Mouse (Mus musculus): ENCODE data around the gene Grb7. TPM values are rescaled to one million over a fixed set of nuclear protein-coding genes. Genes with fewer than 3 reads are reported as not detected.

The Grb7 gene
- polyA plus RNA-seq, 1 experiment from 2014 or later: 0.50 TPM

DNA sequence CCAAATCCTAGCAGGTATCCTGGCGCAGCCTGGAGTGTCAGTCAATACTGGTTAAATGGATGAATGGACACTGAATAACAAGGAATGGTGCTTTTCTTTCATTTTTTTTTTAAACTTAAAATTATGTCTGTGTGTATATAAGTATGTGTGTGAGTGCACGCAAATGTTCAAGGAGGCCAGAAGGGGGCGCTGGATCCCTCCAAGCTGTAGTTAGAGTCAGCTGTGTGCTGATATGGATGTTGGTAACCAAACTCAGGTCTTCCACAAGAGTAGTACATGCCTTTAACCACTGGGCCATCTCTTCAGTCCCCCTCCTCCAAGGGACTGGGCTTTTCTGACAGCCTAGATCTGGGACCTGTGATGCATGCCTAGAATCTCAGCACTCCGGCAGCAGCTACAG, 9.3 kb downstream of the Grb7 start:
- Histone ChIP-seq H3K4me3 (ENCODE audit: control insufficient read depth in 1 of 2, insufficient read depth in 1 of 2, low read depth in 1 of 2, low read length in 2 of 2) (no peak overlapping the region), H3K9me3 (ENCODE audit: control insufficient read depth, low read length) (no peaks in the 10 kb centered on the region), H3K27me3 (ENCODE audit: control insufficient read depth, insufficient read depth, low read length) (peaks cover 24% of the 10 kb centered on the region), H3K4me1 (ENCODE audit: control insufficient read depth in 2 of 2, insufficient read depth in 2 of 2, low read length in 2 of 2) (peaks cover 4 to 7% of the 10 kb centered on the region in 2 experiments; a peak in 3 of 4 replicates), H3K9ac (ENCODE audit: low read length) (no peak overlapping the region), H3K36me3 (ENCODE audit: control insufficient read depth, insufficient read depth, low read length) (no peaks in the 10 kb centered on the region), H3K4me2 (ENCODE audit: low read length) (no peak overlapping the region), H3K27ac (replicated peaks in 1 of 2; ENCODE audit: control insufficient read depth in 1 of 2, insufficient read depth in 1 of 2, low read depth in 2 of 2, low read length in 2 of 2) (no peak overlapping the region)
- no peak for ATAC-seq (ENCODE audit: insufficient number of reproducible peaks, insufficient read depth, low FRiP score, low read depth)
- 78% methylated on average over 4 of the region's 4 CpGs for WGBS

- H3K4me2 ChIP-seq (ENCODE audit: low read length): no peak overlapping the region
- H3K4me3 ChIP-seq (ENCODE audit: control insufficient read depth in 1 of 2, insufficient read depth in 1 of 2, low read depth in 1 of 2, low read length in 2 of 2): no peak overlapping the region
- H3K9ac ChIP-seq (ENCODE audit: low read length): no peak overlapping the region
- H3K4me1 ChIP-seq (ENCODE audit: control insufficient read depth in 2 of 2, insufficient read depth in 2 of 2, low read length in 2 of 2): peaks cover 4 to 7% of the 10 kb centered on the region in 2 experiments; a peak in 3 of 4 replicates
- peaks cover 25% of the 10 kb centered on the region for H3K27me3 ChIP-seq (ENCODE audit: control insufficient read depth, insufficient read depth, low read length)
- no peak overlapping the region for H3K27ac ChIP-seq (replicated peaks in 1 of 2; ENCODE audit: control insufficient read depth in 1 of 2, insufficient read depth in 1 of 2, low read depth in 2 of 2, low read length in 2 of 2)
- ATAC-seq (ENCODE audit: insufficient number of reproducible peaks, insufficient read depth, low FRiP score, low read depth): no peak
- no peaks in the 10 kb centered on the region for H3K9me3 ChIP-seq (ENCODE audit: control insufficient read depth, low read length)
- H3K36me3 ChIP-seq (ENCODE audit: control insufficient read depth, insufficient read depth, low read length): no peaks in the 10 kb centered on the region
- WGBS: 73% methylated on average over 5 of the region's 5 CpGs
Observed at GRCm38 (mm10) chr11:98456545-98456944, 10.4 kb downstream of the Grb7 start.

DNA sequence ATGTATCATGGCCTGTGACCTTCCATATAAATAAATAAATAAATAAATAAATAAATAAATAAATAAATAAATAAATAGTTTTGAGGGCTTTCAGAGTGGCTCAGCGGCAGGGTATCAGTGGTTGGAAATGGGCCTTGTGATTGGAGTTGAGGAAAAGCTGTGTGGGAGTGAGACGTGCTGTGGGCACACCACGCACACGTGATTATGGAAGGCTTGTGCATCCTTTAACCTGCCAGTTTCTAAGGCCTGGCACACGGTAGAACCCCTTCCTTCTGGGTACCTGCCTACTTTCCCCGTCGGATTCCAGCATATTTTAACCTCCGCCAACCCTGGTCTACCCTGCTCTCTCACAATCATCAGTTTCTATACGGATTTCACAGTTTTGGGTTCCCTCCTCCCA, 10.8 kb downstream of the Grb7 start:
- peak; percentile 2; the same call in 1 of the 2 replicates for ATAC-seq (ENCODE audit: insufficient number of reproducible peaks, insufficient read depth, low FRiP score, low read depth)
- Histone ChIP-seq H3K4me1 (ENCODE audit: control insufficient read depth in 2 of 2, insufficient read depth in 2 of 2, low read length in 2 of 2) (peaks cover 4 to 7% of the 10 kb centered on the region in 2 experiments; a peak in 3 of 4 replicates), H3K9ac (ENCODE audit: low read length) (peak overlapping the region; percentile 75), H3K4me2 (ENCODE audit: low read length) (peak overlapping the region; percentile 90), H3K9me3 (ENCODE audit: control insufficient read depth, low read length) (no peaks in the 10 kb centered on the region), H3K27ac (replicated peaks in 1 of 2; ENCODE audit: control insufficient read depth in 1 of 2, insufficient read depth in 1 of 2, low read depth in 2 of 2, low read length in 2 of 2) (no peak overlapping the region; a peak in 1 of 4 replicates), H3K27me3 (ENCODE audit: control insufficient read depth, insufficient read depth, low read length) (peaks cover 25% of the 10 kb centered on the region), H3K36me3 (ENCODE audit: control insufficient read depth, insufficient read depth, low read length) (no peaks in the 10 kb centered on the region), H3K4me3 (ENCODE audit: control insufficient read depth in 1 of 2, insufficient read depth in 1 of 2, low read depth in 1 of 2, low read length in 2 of 2) (peak overlapping the region; percentile 55 to 66)
- 17% methylated on average over 9 of the region's 9 CpGs for WGBS

- H3K4me1 ChIP-seq (ENCODE audit: control insufficient read depth in 2 of 2, insufficient read depth in 2 of 2, low read length in 2 of 2): peaks cover 4 to 7% of the 10 kb centered on the region in 2 experiments; a peak in 3 of 4 replicates
- peak overlapping the region; percentile 90 for H3K4me2 ChIP-seq (ENCODE audit: low read length)
- H3K27me3 ChIP-seq (ENCODE audit: control insufficient read depth, insufficient read depth, low read length): peaks cover 25% of the 10 kb centered on the region
- H3K4me3 ChIP-seq (ENCODE audit: control insufficient read depth in 1 of 2, insufficient read depth in 1 of 2, low read depth in 1 of 2, low read length in 2 of 2): peak overlapping the region; percentile 55 to 66
- peak overlapping the region in 1 of 2 experiments; percentile 20; a peak in 2 of 4 replicates for H3K27ac ChIP-seq (replicated peaks in 1 of 2; ENCODE audit: control insufficient read depth in 1 of 2, insufficient read depth in 1 of 2, low read depth in 2 of 2, low read length in 2 of 2)
- ATAC-seq (ENCODE audit: insufficient number of reproducible peaks, insufficient read depth, low FRiP score, low read depth): peak; percentile 69
- no peaks in the 10 kb centered on the region for H3K9me3 ChIP-seq (ENCODE audit: control insufficient read depth, low read length)
- under 1% methylated on average over 51 of the region's 64 CpGs for WGBS
- no peaks in the 10 kb centered on the region for H3K36me3 ChIP-seq (ENCODE audit: control insufficient read depth, insufficient read depth, low read length)
- H3K9ac ChIP-seq (ENCODE audit: low read length): peak overlapping the region; percentile 75
Observed at GRCm38 (mm10) chr11:98457367-98458120, 11.3 kb downstream of the Grb7 start.

GRCm38 (mm10) chr11:98458121-98458990, 12.2 kb downstream of the Grb7 start:
- H3K4me2 ChIP-seq (ENCODE audit: low read length): peak overlapping the region; percentile 90
- H3K4me1 ChIP-seq (ENCODE audit: control insufficient read depth in 2 of 2, insufficient read depth in 2 of 2, low read length in 2 of 2): peaks cover 4 to 7% of the 10 kb centered on the region in 2 experiments; a peak in 3 of 4 replicates
- H3K27me3 ChIP-seq (ENCODE audit: control insufficient read depth, insufficient read depth, low read length): peaks cover 25% of the 10 kb centered on the region
- H3K36me3 ChIP-seq (ENCODE audit: control insufficient read depth, insufficient read depth, low read length): no peaks in the 10 kb centered on the region
- no peak overlapping the region for H3K27ac ChIP-seq (replicated peaks in 1 of 2; ENCODE audit: control insufficient read depth in 1 of 2, insufficient read depth in 1 of 2, low read depth in 2 of 2, low read length in 2 of 2)
- 4% methylated on average over 21 of the region's 30 CpGs for WGBS
- peak overlapping the region; percentile 55 to 66 for H3K4me3 ChIP-seq (ENCODE audit: control insufficient read depth in 1 of 2, insufficient read depth in 1 of 2, low read depth in 1 of 2, low read length in 2 of 2)
- no peaks in the 10 kb centered on the region for H3K9me3 ChIP-seq (ENCODE audit: control insufficient read depth, low read length)
- H3K9ac ChIP-seq (ENCODE audit: low read length): peak overlapping the region; percentile 75
- ATAC-seq (ENCODE audit: insufficient number of reproducible peaks, insufficient read depth, low FRiP score, low read depth): no peak

DNA sequence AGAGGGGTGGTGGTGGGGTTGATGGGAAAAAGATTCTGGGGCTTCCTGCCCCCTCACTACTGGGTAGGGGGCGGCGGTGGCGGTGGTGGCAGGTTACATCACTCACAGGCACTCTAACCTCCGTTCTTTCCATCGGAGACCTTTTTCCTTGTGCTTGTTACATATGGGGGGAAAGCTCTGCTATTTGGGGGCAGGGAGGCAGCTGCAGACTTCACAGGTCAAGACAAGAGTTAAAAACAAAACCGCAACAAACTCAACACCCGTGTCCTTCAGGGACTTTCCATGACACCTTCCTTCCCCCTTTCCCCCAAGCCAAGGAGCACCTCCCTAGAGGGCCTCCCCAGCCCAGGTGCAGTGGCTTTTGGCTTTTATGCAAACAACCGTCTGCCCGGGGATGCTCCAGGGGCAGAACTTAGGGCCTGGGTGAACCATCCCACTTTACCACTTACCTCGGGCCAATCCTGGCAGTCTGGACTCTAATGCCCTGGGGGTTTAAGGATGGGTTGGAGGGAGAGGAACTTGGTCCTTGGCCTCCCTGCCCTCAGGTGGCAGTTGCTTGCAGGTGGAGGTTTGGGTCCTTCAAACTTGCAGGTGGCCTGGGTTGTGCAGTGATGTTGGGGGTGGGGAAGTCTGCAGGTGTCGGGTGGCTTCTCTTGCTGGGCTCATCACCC, 13.0 kb downstream of the Grb7 start:
- 14% methylated on average over 11 of the region's 11 CpGs for WGBS
- no peak overlapping the region for H3K4me2 ChIP-seq (ENCODE audit: low read length)
- no peak overlapping the region for H3K9ac ChIP-seq (ENCODE audit: low read length)
- no peak overlapping the region for H3K27ac ChIP-seq (replicated peaks in 1 of 2; ENCODE audit: control insufficient read depth in 1 of 2, insufficient read depth in 1 of 2, low read depth in 2 of 2, low read length in 2 of 2)
- H3K4me3 ChIP-seq (ENCODE audit: control insufficient read depth in 1 of 2, insufficient read depth in 1 of 2, low read depth in 1 of 2, low read length in 2 of 2): no peak overlapping the region
- no peaks in the 10 kb centered on the region for H3K9me3 ChIP-seq (ENCODE audit: control insufficient read depth, low read length)
- H3K36me3 ChIP-seq (ENCODE audit: control insufficient read depth, insufficient read depth, low read length): no peaks in the 10 kb centered on the region
- H3K27me3 ChIP-seq (ENCODE audit: control insufficient read depth, insufficient read depth, low read length): peaks cover 25% of the 10 kb centered on the region
- peaks cover 4 to 7% of the 10 kb centered on the region in 2 experiments; a peak in 3 of 4 replicates for H3K4me1 ChIP-seq (ENCODE audit: control insufficient read depth in 2 of 2, insufficient read depth in 2 of 2, low read length in 2 of 2)
- ATAC-seq (ENCODE audit: insufficient number of reproducible peaks, insufficient read depth, low FRiP score, low read depth): no peak

- Histone ChIP-seq H3K36me3 (ENCODE audit: control insufficient read depth, insufficient read depth, low read length) (no peaks in the 10 kb centered on the region), H3K4me1 (ENCODE audit: control insufficient read depth in 2 of 2, insufficient read depth in 2 of 2, low read length in 2 of 2) (peaks cover 4 to 7% of the 10 kb centered on the region in 2 experiments; a peak in 3 of 4 replicates), H3K9me3 (ENCODE audit: control insufficient read depth, low read length) (no peaks in the 10 kb centered on the region), H3K4me2 (ENCODE audit: low read length) (no peak overlapping the region), H3K9ac (ENCODE audit: low read length) (no peak overlapping the region), H3K4me3 (ENCODE audit: control insufficient read depth in 1 of 2, insufficient read depth in 1 of 2, low read depth in 1 of 2, low read length in 2 of 2) (no peak overlapping the region), H3K27me3 (ENCODE audit: control insufficient read depth, insufficient read depth, low read length) (peaks cover 25% of the 10 kb centered on the region), H3K27ac (replicated peaks in 1 of 2; ENCODE audit: control insufficient read depth in 1 of 2, insufficient read depth in 1 of 2, low read depth in 2 of 2, low read length in 2 of 2) (no peak overlapping the region)
- no peak for ATAC-seq (ENCODE audit: insufficient number of reproducible peaks, insufficient read depth, low FRiP score, low read depth)
- 83% methylated on average over 9 of the region's 9 CpGs for WGBS
Observed at GRCm38 (mm10) chr11:98459860-98460259, 13.7 kb downstream of the Grb7 start.

All from heart, embryonic 14.5 days (tissue).